Mouse (Mus musculus): ENCODE results near the gene Hs3st3b1.

DNA sequence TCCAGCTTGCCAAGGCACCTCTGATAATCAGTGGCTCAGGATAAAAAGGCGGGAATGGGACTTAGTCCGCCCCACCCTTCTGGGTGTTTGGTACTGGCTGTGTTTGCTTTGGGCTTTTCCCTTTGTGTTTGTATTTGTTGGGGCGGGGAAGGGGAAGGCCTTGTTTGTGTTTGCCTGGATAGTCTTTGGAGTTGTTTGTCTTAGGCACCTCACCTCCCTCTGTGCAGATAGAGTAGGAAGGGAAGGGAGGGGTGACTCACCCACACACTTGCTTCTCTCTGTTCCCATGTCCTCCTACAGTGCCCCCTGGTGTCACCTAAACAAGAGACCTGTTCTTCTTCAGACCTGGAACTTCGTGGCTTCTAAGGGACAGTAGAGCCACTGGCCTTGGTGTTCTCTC, 35.1 kb upstream of the Hs3st3b1 start:
- TF ChIP-seq CTCF (IDR thresholded peaks at IDR 0.05; ENCODE audit: low read depth, low read length) (no peak), POLR2A (IDR thresholded peaks at IDR 0.05; ENCODE audit: borderline replicate concordance, low read depth, low read length) (no peak)

Data from bone marrow macrophage, adult 2 months (primary cell).